Mouse (Mus musculus): ENCODE results near the gene Bhlha15. TPM values are rescaled to one million over a fixed set of nuclear protein-coding genes. Genes with fewer than 3 reads are reported as not detected.

Gene Bhlha15
- polyA plus RNA-seq, 2 experiments, result 0.28 to 0.39 TPM

DNA sequence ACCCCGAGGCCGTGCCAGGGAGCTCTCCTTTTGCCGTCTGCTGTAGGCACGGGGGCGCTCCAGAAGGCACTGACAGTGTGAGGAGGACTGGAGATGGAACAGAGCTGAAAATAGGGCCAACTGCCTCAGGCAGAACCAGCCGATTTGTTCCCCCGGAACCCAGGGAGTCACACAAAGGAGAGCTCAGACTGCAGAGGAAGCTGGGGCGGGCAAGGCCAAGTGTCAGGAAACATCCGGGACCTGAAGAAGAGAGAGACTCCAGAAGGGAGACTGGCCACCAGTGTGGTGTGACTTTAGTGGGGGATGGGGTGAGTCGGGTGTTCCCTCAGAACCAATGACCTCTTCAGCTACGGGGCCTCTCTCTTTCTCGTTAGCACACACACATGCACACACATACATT lies 29.2 kb downstream of the Bhlha15 start:
- Histone ChIP-seq H3K4me3 (ENCODE audit: insufficient read depth in 1 of 2, low read depth in 2 of 2, low read length in 2 of 2) (no peak overlapping the region), H3K4me2 (ENCODE audit: low read depth) (no peak overlapping the region), H3K27ac (no peak overlapping the region), H3K4me1 (replicated peaks; ENCODE audit: control insufficient read depth in 2 of 2, insufficient read depth in 2 of 2, low read length in 1 of 2) (peaks cover 0 to 9% of the 10 kb centered on the region in 2 experiments; a peak in 2 of 4 replicates), H3K9ac (replicated peaks) (no peak overlapping the region), H3K36me3 (replicated peaks; ENCODE audit: control insufficient read depth, insufficient read depth, low read depth) (no peaks in the 10 kb centered on the region), H3K9me3 (ENCODE audit: control insufficient read depth, low read length) (no peaks in the 10 kb centered on the region), H3K27me3 (ENCODE audit: control insufficient read depth, insufficient read depth, low read length) (no peaks in the 10 kb centered on the region)
- WGBS (ENCODE audit: insufficient replicate concordance), result 45% methylated on average over 12 of the region's 12 CpGs
- DNase-seq (ENCODE audit: low read depth in 3 of 3, low spot score in 3 of 3) (no peak), ATAC-seq (ENCODE audit: insufficient read depth) (no peak)
- TF ChIP-seq EP300 (IDR thresholded peaks at IDR 0.05; ENCODE audit: low read depth) (no peak), CTCF (IDR thresholded peaks at IDR 0.05; ENCODE audit: low read depth) (no peak)

DNA sequence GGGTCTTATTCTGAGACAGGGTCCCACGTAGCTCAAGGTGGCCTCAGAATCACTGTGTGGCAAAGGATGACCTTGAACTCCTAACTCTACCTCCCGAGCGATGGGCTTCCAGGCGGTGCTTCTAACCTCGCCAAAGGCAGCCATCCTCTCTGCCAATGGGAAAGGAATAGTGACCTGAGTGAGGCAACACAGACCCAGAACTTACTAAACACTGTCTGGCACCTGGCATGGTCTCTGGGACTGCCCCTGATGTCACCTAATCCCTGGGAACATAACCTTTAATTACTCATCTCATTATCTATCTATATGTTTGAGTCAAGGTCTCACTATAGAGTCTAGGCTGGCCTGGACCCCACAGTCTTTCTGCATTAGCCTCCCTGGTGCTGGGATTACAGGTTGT lies 29.9 kb downstream of the Bhlha15 start:
- H3K4me2 ChIP-seq (ENCODE audit: low read depth), result no peak overlapping the region
- no peaks in the 10 kb centered on the region for H3K27me3 ChIP-seq (ENCODE audit: control insufficient read depth, insufficient read depth, low read length)
- H3K9ac ChIP-seq (replicated peaks), result no peak overlapping the region
- H3K9me3 ChIP-seq (ENCODE audit: control insufficient read depth, low read length), result no peaks in the 10 kb centered on the region
- no peaks in the 10 kb centered on the region for H3K36me3 ChIP-seq (replicated peaks; ENCODE audit: control insufficient read depth, insufficient read depth, low read depth)
- DNase-seq (ENCODE audit: low read depth in 3 of 3, low spot score in 3 of 3), result no peak
- TF ChIP-seq EP300 (IDR thresholded peaks at IDR 0.05; ENCODE audit: low read depth) (no peak), CTCF (IDR thresholded peaks at IDR 0.05; ENCODE audit: low read depth) (no peak)
- H3K4me3 ChIP-seq (ENCODE audit: insufficient read depth in 1 of 2, low read depth in 2 of 2, low read length in 2 of 2), result no peak overlapping the region
- H3K4me1 ChIP-seq (replicated peaks; ENCODE audit: control insufficient read depth in 2 of 2, insufficient read depth in 2 of 2, low read length in 1 of 2), result peaks cover 0 to 9% of the 10 kb centered on the region in 2 experiments; a peak in 2 of 4 replicates
- no peak overlapping the region for H3K27ac ChIP-seq
- 63% methylated on average over 5 of the region's 5 CpGs for WGBS (ENCODE audit: insufficient replicate concordance)
- ATAC-seq (ENCODE audit: insufficient read depth), result no peak

DNA sequence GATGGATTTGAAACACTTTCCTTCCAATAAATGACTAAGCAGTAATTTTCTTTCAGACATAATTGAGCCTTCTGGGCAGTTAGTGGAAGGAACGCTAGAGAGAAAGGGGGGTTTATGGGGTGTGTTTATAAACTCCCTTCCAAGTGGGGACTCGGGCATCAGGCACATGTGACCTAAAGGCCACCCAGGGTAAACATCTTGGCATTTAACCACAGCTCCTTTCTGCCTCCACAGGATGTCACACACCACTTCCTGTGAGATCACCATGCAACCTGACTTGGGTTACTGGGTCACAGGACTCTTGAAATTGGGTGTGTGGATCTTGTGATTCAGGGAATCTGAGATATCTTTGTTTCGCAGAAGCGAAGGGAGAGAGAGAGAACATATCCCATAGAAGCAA lies 31.2 kb downstream of the Bhlha15 start:
- H3K4me2 ChIP-seq (ENCODE audit: low read depth), result no peak overlapping the region
- H3K27me3 ChIP-seq (ENCODE audit: control insufficient read depth, insufficient read depth, low read length), result no peaks in the 10 kb centered on the region
- ATAC-seq (ENCODE audit: insufficient read depth) (no peak), DNase-seq (ENCODE audit: low read depth in 3 of 3, low spot score in 3 of 3) (no peak)
- no peak for TF ChIP-seq CTCF (IDR thresholded peaks at IDR 0.05; ENCODE audit: low read depth)
- no peak for TF ChIP-seq EP300 (IDR thresholded peaks at IDR 0.05; ENCODE audit: low read depth)
- 32% methylated on average over 4 of the region's 4 CpGs for WGBS (ENCODE audit: insufficient replicate concordance)
- no peaks in the 10 kb centered on the region for H3K9me3 ChIP-seq (ENCODE audit: control insufficient read depth, low read length)
- H3K27ac ChIP-seq, result no peak overlapping the region
- H3K36me3 ChIP-seq (replicated peaks; ENCODE audit: control insufficient read depth, insufficient read depth, low read depth), result no peaks in the 10 kb centered on the region
- H3K4me1 ChIP-seq (replicated peaks; ENCODE audit: control insufficient read depth in 2 of 2, insufficient read depth in 2 of 2, low read length in 1 of 2), result peaks cover 0 to 9% of the 10 kb centered on the region in 2 experiments; a peak in 2 of 4 replicates
- no peak overlapping the region for H3K4me3 ChIP-seq (ENCODE audit: insufficient read depth in 1 of 2, low read depth in 2 of 2, low read length in 2 of 2)
- no peak overlapping the region for H3K9ac ChIP-seq (replicated peaks)

DNA sequence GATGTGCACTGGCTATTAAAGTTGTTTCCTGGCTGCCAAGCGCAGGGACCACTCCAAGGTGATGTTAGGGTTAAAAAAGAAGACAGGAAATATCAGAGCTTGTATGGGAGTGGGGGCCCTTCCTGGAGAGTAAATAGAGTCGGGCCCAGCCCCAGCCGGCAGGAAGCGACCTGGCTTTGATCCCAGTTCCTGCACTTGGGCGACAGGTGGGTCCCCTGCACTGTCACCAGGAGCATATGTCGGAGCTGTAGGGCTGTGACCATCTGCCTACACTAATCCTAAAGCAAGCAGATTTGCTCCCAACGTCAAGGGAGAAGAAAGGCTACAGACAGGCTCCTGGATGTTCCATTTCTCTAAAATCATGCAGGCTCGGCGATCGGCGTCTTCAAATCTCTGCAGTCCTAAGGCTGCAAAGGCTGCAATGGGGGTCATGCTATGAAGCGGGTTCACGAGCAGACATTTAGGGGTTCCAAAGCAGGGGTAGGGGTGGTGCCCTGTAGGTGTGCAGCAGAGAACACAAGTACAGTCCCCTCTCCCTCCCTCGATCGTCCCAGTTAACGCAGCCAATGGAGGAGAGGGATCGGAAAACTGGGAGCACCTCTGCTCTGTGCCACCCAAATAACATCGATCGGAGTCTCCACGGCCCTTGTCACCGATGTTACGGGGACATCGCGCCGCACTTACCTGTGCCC lies 32.9 kb downstream of the Bhlha15 start:
- no peaks in the 10 kb centered on the region for H3K27me3 ChIP-seq (ENCODE audit: control insufficient read depth, insufficient read depth, low read length)
- H3K4me2 ChIP-seq (ENCODE audit: low read depth), result peak overlapping the region; percentile 78
- no peaks in the 10 kb centered on the region for H3K9me3 ChIP-seq (ENCODE audit: control insufficient read depth, low read length)
- no peak overlapping the region for H3K27ac ChIP-seq
- H3K4me3 ChIP-seq (ENCODE audit: insufficient read depth in 1 of 2, low read depth in 2 of 2, low read length in 2 of 2), result peak overlapping the region; percentile 60 to 72
- peaks cover 0 to 9% of the 10 kb centered on the region in 2 experiments; a peak in 2 of 4 replicates for H3K4me1 ChIP-seq (replicated peaks; ENCODE audit: control insufficient read depth in 2 of 2, insufficient read depth in 2 of 2, low read length in 1 of 2)
- no peaks in the 10 kb centered on the region for H3K36me3 ChIP-seq (replicated peaks; ENCODE audit: control insufficient read depth, insufficient read depth, low read depth)
- H3K9ac ChIP-seq (replicated peaks), result peak overlapping the region; percentile 47
- DNase-seq (ENCODE audit: low read depth in 3 of 3, low spot score in 3 of 3) (no peak), ATAC-seq (ENCODE audit: insufficient read depth) (no peak)
- TF ChIP-seq EP300 (IDR thresholded peaks at IDR 0.05; ENCODE audit: low read depth) (no peak), CTCF (IDR thresholded peaks at IDR 0.05; ENCODE audit: low read depth) (no peak)
- 2% methylated on average over 25 of the region's 25 CpGs for WGBS (ENCODE audit: insufficient replicate concordance)

DNA sequence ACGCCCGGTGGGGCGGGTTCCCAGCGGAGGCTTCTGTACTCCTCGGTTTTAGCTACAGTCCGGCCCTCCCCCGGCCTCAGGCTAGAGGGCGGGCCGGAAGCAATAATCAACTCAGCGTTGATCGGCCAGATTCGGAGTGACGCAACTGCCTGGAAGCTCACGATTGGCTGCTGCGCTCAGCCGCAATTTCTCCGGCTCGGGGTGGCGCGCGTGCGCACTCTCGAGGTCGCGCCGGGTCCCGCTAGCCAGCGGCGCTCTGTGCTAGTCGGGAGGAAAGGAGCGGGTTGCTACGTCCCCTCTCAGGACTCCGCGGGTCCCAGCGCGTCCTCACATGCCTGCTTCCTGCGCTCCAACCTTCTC lies 33.4 kb downstream of the Bhlha15 start, which contains the start of gene Tecpr1:
Gene Tecpr1 (minus strand): TSS at position 113 of the 360 bp plus-strand sequence.
- Histone ChIP-seq H3K9ac (replicated peaks) (peak within 1 kb of the TSS; percentile 64), H3K4me1 (replicated peaks; ENCODE audit: control insufficient read depth in 2 of 2, insufficient read depth in 2 of 2, low read length in 1 of 2) (peaks cover 0 to 9% of the 10 kb centered on the region in 2 experiments; a peak in 2 of 4 replicates), H3K27me3 (ENCODE audit: control insufficient read depth, insufficient read depth, low read length) (no peaks in the 10 kb centered on the region), H3K4me3 (ENCODE audit: insufficient read depth in 1 of 2, low read depth in 2 of 2, low read length in 2 of 2) (peak within 1 kb of the TSS; percentile 60 to 72), H3K9me3 (ENCODE audit: control insufficient read depth, low read length) (no peaks in the 10 kb centered on the region), H3K4me2 (ENCODE audit: low read depth) (peak within 1 kb of the TSS; percentile 78), H3K27ac (no peak within 1 kb of the TSS), H3K36me3 (replicated peaks; ENCODE audit: control insufficient read depth, insufficient read depth, low read depth) (no peaks in the 10 kb centered on the region)
- peak; percentile 38; the same call in 1 of the 2 replicates for TF ChIP-seq CTCF (IDR thresholded peaks at IDR 0.05; ENCODE audit: low read depth)
- no peak for TF ChIP-seq EP300 (IDR thresholded peaks at IDR 0.05; ENCODE audit: low read depth)
- DNase-seq (ENCODE audit: low read depth in 3 of 3, low spot score in 3 of 3), result peak; percentile 84 to 88 (median 85)
- under 1% methylated on average over 37 of the region's 37 CpGs for WGBS (ENCODE audit: insufficient replicate concordance)
- peak; percentile 97 for ATAC-seq (ENCODE audit: insufficient read depth)
